Mouse (Mus musculus): ENCODE results near the gene Ccdc71. TPM values are rescaled to one million over a fixed set of nuclear protein-coding genes. Genes with fewer than 3 reads are reported as not detected.

Gene Ccdc71
- total and polyA plus RNA-seq, 3 experiments = 14.5 to 33.0 (median 16.1) TPM

- Histone ChIP-seq H3K9ac (ENCODE audit: insufficient read depth, low read depth) (peak overlapping the region; percentile 99), H3K4me1 (ENCODE audit: control insufficient read depth in 1 of 2, insufficient read depth in 2 of 2) (peaks cover 11 to 31% of the 10 kb centered on the region in 2 experiments), H3K9me3 (replicated peaks; ENCODE audit: low read length) (no peaks in the 10 kb centered on the region), H3K79me2 (replicated peaks; ENCODE audit: control insufficient read depth, extremely low read depth, insufficient read depth, poor library complexity, severe bottlenecking) (peaks cover 24% of the 10 kb centered on the region), H3K36me3 (replicated peaks in 1 of 2; ENCODE audit: control insufficient read depth in 1 of 2, insufficient read depth in 1 of 2, low read length in 1 of 2) (peaks cover 45 to 52% of the 10 kb centered on the region in 2 experiments), H3K27me3 (replicated peaks) (no peaks in the 10 kb centered on the region), H3K4me3 (replicated peaks in 1 of 3; ENCODE audit: low read depth in 2 of 3, low read length in 2 of 3, poor library complexity in 1 of 3) (peak overlapping the region in 2 of 3 experiments; percentile 6 to 94), H3K4me2 (ENCODE audit: insufficient read depth, low read depth, poor library complexity, severe bottlenecking) (peak overlapping the region; percentile 79), H3K27ac (ENCODE audit: insufficient read depth, low read depth) (no peak overlapping the region)
- TF ChIP-seq JUN (IDR thresholded peaks at IDR 0.05; ENCODE audit: insufficient read depth, low read depth, low read length) (no peak), UBTF (IDR thresholded peaks at IDR 0.05; ENCODE audit: low read depth, low read length) (no peak), CHD1 (IDR thresholded peaks at IDR 0.05; ENCODE audit: low read depth, low read length) (no peak), NRF1 (IDR thresholded peaks at IDR 0.05; ENCODE audit: low read depth, low read length) (no peak), SIN3A (IDR thresholded peaks at IDR 0.05; ENCODE audit: low read length) (no peak), USF1 (IDR thresholded peaks at IDR 0.05; ENCODE audit: low read depth, low read length) (no peak), BHLHE40 (IDR thresholded peaks at IDR 0.05; ENCODE audit: low read depth, low read length) (no peak), ELF1 (IDR thresholded peaks at IDR 0.05; ENCODE audit: low read depth, low read length) (no peak), E2F4 (IDR thresholded peaks at IDR 0.05; ENCODE audit: insufficient replicate concordance, low read depth, low read length) (no peak), HCFC1 (IDR thresholded peaks at IDR 0.05; ENCODE audit: low read depth, low read length) (no peak), MAX (IDR thresholded peaks at IDR 0.05; ENCODE audit: low read length) (no peak)
- DNase-seq (ENCODE audit: extremely low read depth) = no peak
- in situ Hi-C loops (cut with MboI; ENCODE audit: low pct_ligation_motif_present, low pct_unique_long_range_greater_than_20kb, low sequenced_read_pairs) (no loop called here), dilution Hi-C loops (cut with MboI; ENCODE audit: extremely low pct_ligation_motif_present, extremely low pct_unique_long_range_greater_than_20kb, low sequenced_read_pairs) (no loop called here)
Measured at GRCm38 (mm10) chr9:108492043-108492750, 31.9 kb downstream of the Ccdc71 start.

DNA sequence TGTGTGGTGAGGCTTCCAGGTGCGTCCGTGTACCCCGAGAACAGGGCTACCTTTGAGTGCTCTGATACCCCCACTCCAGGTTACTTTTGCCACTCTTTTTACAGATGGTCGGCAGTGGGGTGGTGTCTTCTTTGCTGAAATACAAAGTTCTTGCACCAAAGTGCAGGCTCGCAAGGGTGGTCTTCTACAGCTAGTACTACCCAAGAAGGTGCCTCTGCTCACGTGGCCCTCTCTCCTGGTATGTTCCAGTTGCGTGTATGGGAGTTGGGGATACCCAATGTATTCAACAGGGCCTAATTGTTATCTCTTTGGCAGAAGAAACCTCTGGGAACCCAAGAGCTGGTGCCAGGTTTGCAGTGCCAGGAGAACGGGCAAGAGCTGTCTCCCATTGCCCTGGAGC is 32.9 kb downstream of the Ccdc71 start:
- peaks cover 11 to 31% of the 10 kb centered on the region in 2 experiments for H3K4me1 ChIP-seq (ENCODE audit: control insufficient read depth in 1 of 2, insufficient read depth in 2 of 2)
- in situ Hi-C loops (cut with MboI; ENCODE audit: low pct_ligation_motif_present, low pct_unique_long_range_greater_than_20kb, low sequenced_read_pairs) = no loop called here
- H3K4me3 ChIP-seq (replicated peaks in 1 of 3; ENCODE audit: low read depth in 2 of 3, low read length in 2 of 3, poor library complexity in 1 of 3) = no peak overlapping the region
- H3K36me3 ChIP-seq (replicated peaks in 1 of 2; ENCODE audit: control insufficient read depth in 1 of 2, insufficient read depth in 1 of 2, low read length in 1 of 2) = peaks cover 55 to 62% of the 10 kb centered on the region in 2 experiments
- dilution Hi-C loops (cut with MboI; ENCODE audit: extremely low pct_ligation_motif_present, extremely low pct_unique_long_range_greater_than_20kb, low sequenced_read_pairs) = no loop called here
- no peak overlapping the region for H3K4me2 ChIP-seq (ENCODE audit: insufficient read depth, low read depth, poor library complexity, severe bottlenecking)
- H3K9ac ChIP-seq (ENCODE audit: insufficient read depth, low read depth) = no peak overlapping the region
- H3K27me3 ChIP-seq (replicated peaks) = no peaks in the 10 kb centered on the region
- H3K9me3 ChIP-seq (replicated peaks; ENCODE audit: low read length) = no peaks in the 10 kb centered on the region
- no peak overlapping the region for H3K27ac ChIP-seq (ENCODE audit: insufficient read depth, low read depth)
- no peak for DNase-seq (ENCODE audit: extremely low read depth)
- H3K79me2 ChIP-seq (replicated peaks; ENCODE audit: control insufficient read depth, extremely low read depth, insufficient read depth, poor library complexity, severe bottlenecking) = peaks cover 24% of the 10 kb centered on the region
- TF ChIP-seq IRF4 (IDR thresholded peaks at IDR 0.05; ENCODE audit: low read depth, low read length) (no peak), MAFK (IDR thresholded peaks at IDR 0.05; ENCODE audit: insufficient replicate concordance, low read length) (no peak), ZNF384 (IDR thresholded peaks at IDR 0.05; ENCODE audit: low read depth, low read length) (no peak), CHD2 (IDR thresholded peaks at IDR 0.05; ENCODE audit: low read length) (no peak), NRF1 (IDR thresholded peaks at IDR 0.05; ENCODE audit: low read depth, low read length) (no peak), GABPA (IDR thresholded peaks at IDR 0.05; ENCODE audit: insufficient replicate concordance, low read depth, low read length) (no peak), USF2 (conservative IDR thresholded peaks at IDR 0.05; ENCODE audit: low read depth, low read length) (no peak)
